Mouse (Mus musculus) limb, embryonic 15.5 days (tissue): ENCODE measurements around the gene Kremen1. TPM values are rescaled to one million over a fixed set of nuclear protein-coding genes. Genes with fewer than 3 reads are reported as not detected.

Experiments used
- ATAC-seq: fragments of 200-750 bp; cut with Nextera tagmentation; 2 replicates; pipeline ENCODE4 v1.8.0; 2017; ENCODE audit warnings: low read depth, moderate TSS enrichment; ENCODE audit not compliant: insufficient number of reproducible peaks, low FRiP score, low TSS enrichment
- H3K27ac ChIP-seq: fragments of 300-500 bp; sonication (generic); 2 replicates; pipeline ENCODE4 v1.5.1; 2015; ENCODE audit warnings: moderate library complexity, mild to moderate bottlenecking, inconsistent platforms
- H3K27me3 ChIP-seq: fragments of 300-500 bp; sonication (generic); 2 replicates; pipeline ENCODE4 v1.6.1; 2015; ENCODE audit warnings: inconsistent platforms
- H3K36me3 ChIP-seq: fragments of 300-500 bp; sonication (generic); 2 replicates; pipeline ENCODE4 v1.6.1; 2015; ENCODE audit warnings: inconsistent platforms
- H3K4me1 ChIP-seq: fragments of 300-500 bp; sonication (generic); 2 replicates; pipeline ENCODE4 v1.6.1; 2015; ENCODE audit warnings: inconsistent platforms
- H3K4me2 ChIP-seq: fragments of 300-500 bp; sonication (generic); 2 replicates; pipeline ENCODE4 v1.6.1; 2015; ENCODE audit warnings: mild to moderate bottlenecking, inconsistent platforms
- H3K4me3 ChIP-seq: fragments of 300-500 bp; sonication (generic); 2 replicates; pipeline ENCODE4 v1.5.1; 2015; ENCODE audit warnings: mild to moderate bottlenecking, inconsistent platforms
- H3K9ac ChIP-seq: fragments of 300-500 bp; sonication (generic); 2 replicates; pipeline ENCODE4 v1.6.1; 2015; ENCODE audit warnings: inconsistent platforms
- H3K9me3 ChIP-seq: fragments of 300-500 bp; sonication (generic); 2 replicates; pipeline ENCODE4 v1.6.1; 2016; ENCODE audit warnings: inconsistent platforms
- WGBS: fragments of 180-500 bp; shearing (Covaris S2); methylation state at CpG from one replicate; pipeline ENCODE4 v1.1.7; 2015; 5-methylcytosine and 5-hydroxymethylcytosine counted together
- polyA plus RNA-seq: library from polyadenylated mRNA; unstranded; fragments of >200 nt; fragmentation: Nextera tagmentation; extraction: Ambion mirVana; gene quantifications from 2 replicates; pipeline ENCODE4 v1.2.1, GENCODE M21; 2015

Kremen1 gene
- polyA plus RNA-seq, result 37.6 and 42.9 TPM in 2 replicates

DNA sequence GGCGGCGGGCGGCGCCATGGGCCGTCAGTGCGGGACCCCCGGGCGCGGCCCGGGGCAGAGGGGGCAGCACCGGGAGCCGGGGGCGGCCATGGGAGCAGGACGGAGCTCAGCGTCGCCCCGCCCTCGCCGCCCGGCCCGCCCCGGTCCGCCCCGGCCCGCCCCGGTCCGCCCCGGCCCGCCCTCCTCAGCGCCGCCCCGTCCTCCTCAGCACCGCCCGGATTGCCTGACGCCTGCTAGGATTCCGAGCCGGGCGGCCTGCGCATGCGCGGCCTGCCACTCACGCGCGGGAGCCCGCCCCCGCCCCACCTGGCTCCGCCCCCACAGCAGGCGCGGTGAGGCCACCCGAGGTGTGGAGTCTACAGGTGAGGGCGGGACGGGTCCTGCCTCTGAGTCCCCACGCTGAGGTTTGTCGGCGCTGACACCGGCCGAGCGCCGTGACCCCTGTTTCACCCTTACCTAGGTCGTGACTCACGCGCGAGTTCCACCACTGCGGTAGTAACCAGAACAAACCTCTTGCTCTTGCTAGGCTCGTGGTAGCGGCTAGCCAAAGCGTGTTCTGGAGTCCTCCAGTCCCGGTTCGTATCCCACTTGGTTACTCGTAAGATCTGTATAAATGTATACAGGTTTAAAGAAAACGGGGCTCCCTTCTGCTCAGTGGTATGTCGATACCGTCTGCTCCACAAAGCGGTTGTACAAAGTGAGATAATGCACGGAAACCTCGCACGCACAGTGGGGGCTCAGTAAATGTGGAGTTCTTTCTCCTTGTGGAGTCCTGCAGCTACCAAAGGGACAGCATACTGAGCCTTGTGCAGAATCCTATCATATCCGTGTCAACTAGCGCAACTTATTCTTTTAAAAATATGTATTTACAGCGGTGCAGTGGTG, at the start of gene Kremen1:
Gene Kremen1 (minus strand): TSS at position 51 of the 885 bp plus-strand sequence.
- H3K4me1 ChIP-seq, result peaks cover 23% of the 10 kb centered on the region
- peak within 1 kb of the TSS; percentile 92 for H3K9ac ChIP-seq
- no peaks in the 10 kb centered on the region for H3K9me3 ChIP-seq
- H3K4me3 ChIP-seq, result peak within 1 kb of the TSS; percentile 92
- no peaks in the 10 kb centered on the region for H3K36me3 ChIP-seq
- peak within 1 kb of the TSS; percentile 79 for H3K4me2 ChIP-seq
- peak; percentile 96 for ATAC-seq
- 4% methylated on average over 41 of the region's 80 CpGs for WGBS
- H3K27me3 ChIP-seq, result no peaks in the 10 kb centered on the region
- peak within 1 kb of the TSS; percentile 82 for H3K27ac ChIP-seq

- H3K4me3 ChIP-seq, result no peak overlapping the region
- no peaks in the 10 kb centered on the region for H3K4me1 ChIP-seq
- no peak overlapping the region for H3K9ac ChIP-seq
- ATAC-seq, result no peak
- no peaks in the 10 kb centered on the region for H3K27me3 ChIP-seq
- WGBS, result 87% methylated on average over 13 of the region's 13 CpGs
- no peak overlapping the region for H3K27ac ChIP-seq
- H3K36me3 ChIP-seq, result no peaks in the 10 kb centered on the region
- H3K9me3 ChIP-seq, result no peaks in the 10 kb centered on the region
- H3K4me2 ChIP-seq, result no peak overlapping the region
These were observed 45.9 kb upstream of the Kremen1 start for GRCm38 (mm10) chr11:5307024-5307905.

- no peak for ATAC-seq
- H3K9ac ChIP-seq, result no peak overlapping the region
- H3K27me3 ChIP-seq, result no peaks in the 10 kb centered on the region
- H3K4me2 ChIP-seq, result no peak overlapping the region
- H3K36me3 ChIP-seq, result no peaks in the 10 kb centered on the region
- H3K27ac ChIP-seq, result no peak overlapping the region
- no peak overlapping the region for H3K4me3 ChIP-seq
- no peaks in the 10 kb centered on the region for H3K4me1 ChIP-seq
- H3K9me3 ChIP-seq, result no peaks in the 10 kb centered on the region
These were observed 44.7 kb upstream of the Kremen1 start for GRCm38 (mm10) chr11:5306017-5306416.

GRCm38 (mm10) chr11:5304526-5304925, 43.2 kb upstream of the Kremen1 start:
- no peak for ATAC-seq
- H3K9ac ChIP-seq, result no peak overlapping the region
- H3K4me2 ChIP-seq, result no peak overlapping the region
- H3K4me3 ChIP-seq, result no peak overlapping the region
- H3K36me3 ChIP-seq, result no peaks in the 10 kb centered on the region
- H3K27me3 ChIP-seq, result no peaks in the 10 kb centered on the region
- no peaks in the 10 kb centered on the region for H3K4me1 ChIP-seq
- H3K9me3 ChIP-seq, result no peaks in the 10 kb centered on the region
- no peak overlapping the region for H3K27ac ChIP-seq

- no peak overlapping the region for H3K4me3 ChIP-seq
- H3K4me1 ChIP-seq, result peaks cover 35% of the 10 kb centered on the region
- no peaks in the 10 kb centered on the region for H3K36me3 ChIP-seq
- no peaks in the 10 kb centered on the region for H3K27me3 ChIP-seq
- no peak for ATAC-seq
- no peak overlapping the region for H3K9ac ChIP-seq
- H3K4me2 ChIP-seq, result no peak overlapping the region
- WGBS, result 14% methylated on average over 1 of the region's 1 CpGs
- H3K27ac ChIP-seq, result no peak overlapping the region
- H3K9me3 ChIP-seq, result no peaks in the 10 kb centered on the region
These were observed 36.6 kb upstream of the Kremen1 start for GRCm38 (mm10) chr11:5298007-5298372.

GRCm38 (mm10) chr11:5297148-5298006, 36.0 kb upstream of the Kremen1 start:
- Histone ChIP-seq H3K4me2 (peak overlapping the region; percentile 4; the same call in 1 of the 2 replicates), H3K9ac (no peak overlapping the region), H3K36me3 (no peaks in the 10 kb centered on the region), H3K27me3 (no peaks in the 10 kb centered on the region), H3K9me3 (no peaks in the 10 kb centered on the region), H3K27ac (peak overlapping the region; percentile 47; the same call in 1 of the 2 replicates), H3K4me3 (no peak overlapping the region), H3K4me1 (peaks cover 35% of the 10 kb centered on the region)
- ATAC-seq, result peak; percentile 63; the same call in 1 of the 2 replicates
- 20% methylated on average over 13 of the region's 13 CpGs for WGBS

- no peaks in the 10 kb centered on the region for H3K9me3 ChIP-seq
- peak overlapping the region; percentile 35 for H3K27ac ChIP-seq
- no peak overlapping the region for H3K9ac ChIP-seq
- no peaks in the 10 kb centered on the region for H3K36me3 ChIP-seq
- H3K4me1 ChIP-seq, result peaks cover 36% of the 10 kb centered on the region
- peak; percentile 75; the same call in 1 of the 2 replicates for ATAC-seq
- H3K4me2 ChIP-seq, result peak overlapping the region; percentile 4; the same call in 1 of the 2 replicates
- WGBS, result 35% methylated on average over 2 of the region's 2 CpGs
- no peak overlapping the region for H3K4me3 ChIP-seq
- no peaks in the 10 kb centered on the region for H3K27me3 ChIP-seq
These were observed 35.3 kb upstream of the Kremen1 start for GRCm38 (mm10) chr11:5296576-5297115.

DNA sequence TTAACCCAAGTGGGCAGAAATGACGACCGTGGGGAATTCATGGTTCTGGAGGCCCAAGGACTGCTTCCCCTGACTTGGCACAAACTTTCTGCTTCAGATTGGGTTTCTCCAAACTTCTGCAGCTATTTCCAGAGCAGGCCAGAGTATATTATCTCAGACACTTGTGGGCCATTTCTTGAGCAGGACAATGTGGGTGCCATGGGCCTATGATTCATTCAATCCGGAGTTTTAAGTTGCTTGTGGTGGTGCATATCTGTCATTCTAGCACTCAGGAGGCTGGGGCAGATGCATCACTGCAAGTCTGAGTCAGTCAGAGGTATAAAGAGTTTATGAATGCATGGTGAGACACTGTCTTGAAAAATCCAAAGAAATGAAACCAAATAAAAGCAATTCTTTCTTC, 33.4 kb upstream of the Kremen1 start:
- Histone ChIP-seq H3K27ac (no peak overlapping the region), H3K27me3 (no peaks in the 10 kb centered on the region), H3K4me1 (peaks cover 44% of the 10 kb centered on the region), H3K9ac (no peak overlapping the region), H3K4me2 (no peak overlapping the region), H3K4me3 (no peak overlapping the region), H3K9me3 (no peaks in the 10 kb centered on the region), H3K36me3 (no peaks in the 10 kb centered on the region)
- 70% methylated on average over 3 of the region's 3 CpGs for WGBS
- ATAC-seq, result no peak

DNA sequence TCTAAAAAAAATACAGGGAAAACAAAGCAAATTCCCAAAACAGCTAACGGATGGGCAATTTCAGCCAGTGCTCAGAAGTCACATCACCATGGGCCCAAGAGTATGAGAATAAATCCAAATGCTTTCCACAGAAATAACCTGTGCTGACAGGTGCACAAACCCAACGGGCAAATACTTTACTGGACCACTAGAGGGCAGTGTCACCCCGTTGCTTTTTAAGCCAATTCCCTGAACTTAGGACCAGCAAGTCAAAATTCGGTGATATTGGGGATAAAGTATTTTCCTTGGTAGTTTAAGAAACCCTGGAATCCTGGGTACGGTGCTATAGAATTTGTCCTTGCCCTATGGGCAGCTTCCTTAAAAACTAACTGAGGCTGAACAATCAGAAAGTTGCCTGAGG, 29.3 kb upstream of the Kremen1 start:
- no peaks in the 10 kb centered on the region for H3K9me3 ChIP-seq
- no peak overlapping the region for H3K27ac ChIP-seq
- no peak for ATAC-seq
- no peaks in the 10 kb centered on the region for H3K27me3 ChIP-seq
- no peak overlapping the region for H3K4me3 ChIP-seq
- peaks cover 14% of the 10 kb centered on the region for H3K4me1 ChIP-seq
- 18% methylated on average over 5 of the region's 5 CpGs for WGBS
- no peak overlapping the region for H3K4me2 ChIP-seq
- no peak overlapping the region for H3K9ac ChIP-seq
- H3K36me3 ChIP-seq, result peaks cover 29% of the 10 kb centered on the region

DNA sequence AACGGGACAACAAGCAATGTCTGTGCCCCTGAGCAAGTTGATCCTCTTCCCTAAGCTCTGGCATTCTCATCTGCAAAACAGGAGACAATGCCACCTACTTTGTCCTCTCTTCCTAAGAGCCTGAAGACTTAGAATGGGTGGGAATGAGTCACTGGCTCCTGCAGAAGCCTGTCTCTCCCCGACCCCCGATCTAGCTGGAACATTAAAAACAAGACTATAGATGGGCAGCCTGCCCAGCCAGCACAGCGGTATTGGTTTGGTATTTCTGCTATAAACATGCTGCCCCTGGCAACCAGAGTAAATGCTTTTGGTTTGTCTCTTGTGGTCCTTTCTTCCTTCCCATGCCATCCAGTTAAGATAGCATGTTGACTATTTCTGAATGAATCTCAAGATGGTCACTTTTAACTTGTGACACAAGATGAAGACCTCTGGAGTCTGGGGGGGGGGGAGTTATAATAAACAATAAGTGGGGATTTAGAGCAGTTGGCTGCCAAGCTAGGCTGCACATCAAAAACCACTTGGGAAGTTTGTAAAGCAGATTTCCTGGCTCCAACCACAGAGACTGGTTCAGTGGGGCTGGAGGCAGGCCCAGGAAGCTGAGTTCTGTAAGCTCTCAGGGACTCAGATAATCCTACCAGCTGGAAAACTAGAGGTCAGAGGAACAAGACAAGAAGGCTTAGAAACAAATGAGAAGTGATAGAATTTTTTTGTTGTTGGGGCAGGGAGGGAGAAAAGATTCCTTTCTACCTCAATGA, 28.6 kb upstream of the Kremen1 start:
- Histone ChIP-seq H3K36me3 (peaks cover 36% of the 10 kb centered on the region), H3K27ac (no peak overlapping the region), H3K9me3 (no peaks in the 10 kb centered on the region), H3K4me1 (peaks cover 9% of the 10 kb centered on the region; the same call in 1 of the 2 replicates), H3K27me3 (no peaks in the 10 kb centered on the region), H3K9ac (no peak overlapping the region), H3K4me2 (no peak overlapping the region), H3K4me3 (no peak overlapping the region)
- no peak for ATAC-seq
- 43% methylated on average over 4 of the region's 4 CpGs for WGBS
